Mouse (Mus musculus): ENCODE data around the gene Cgn. TPM values are rescaled to one million over a fixed set of nuclear protein-coding genes. Genes with fewer than 3 reads are reported as not detected.

Gene Cgn
- total and polyA plus RNA-seq, 2 experiments from 2014 or later = 0.04 to 0.51 TPM

DNA sequence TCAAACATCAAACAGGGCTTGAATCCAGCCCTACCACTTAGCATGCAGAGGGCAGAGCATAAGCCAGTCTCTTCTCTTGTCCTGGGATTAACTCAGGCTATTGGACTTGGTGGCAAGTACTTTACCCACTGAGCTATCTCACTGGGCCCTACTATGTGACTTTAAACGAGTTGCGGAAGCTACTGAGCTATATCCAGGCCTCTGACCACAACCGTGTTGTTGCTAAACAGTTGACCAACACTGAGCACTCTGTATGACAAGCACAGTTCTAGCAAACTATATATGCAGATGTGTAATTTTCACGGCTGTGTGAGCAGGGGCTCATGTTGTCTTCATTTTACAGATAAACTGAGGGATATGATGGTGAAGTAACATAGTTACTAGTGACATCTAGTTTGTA, 28.4 kb upstream of the Cgn start:
- Histone ChIP-seq H3K4me3 (ENCODE audit: low read depth, low read length) (no peak overlapping the region), H3K9ac (replicated peaks; ENCODE audit: low read depth, low read length) (no peak overlapping the region), H3K27ac (ENCODE audit: low read depth) (no peak overlapping the region), H3K4me1 (ENCODE audit: control insufficient read depth, insufficient read depth) (peaks cover under 1% of the 10 kb centered on the region; the same call in 1 of the 2 replicates), H3K9me3 (replicated peaks; ENCODE audit: control insufficient read depth, low read length) (no peaks in the 10 kb centered on the region), H3K36me3 (replicated peaks; ENCODE audit: control insufficient read depth, insufficient read depth, low read length) (no peaks in the 10 kb centered on the region), H3K27me3 (ENCODE audit: control insufficient read depth, insufficient read depth, low read length) (no peaks in the 10 kb centered on the region), H3K4me2 (ENCODE audit: low read depth, low read length) (no peak overlapping the region)
- DNase-seq (ENCODE audit: low spot score) (no peak), ATAC-seq (ENCODE audit: insufficient read depth, low read depth) (no peak)
- 76% methylated on average over 4 of the region's 4 CpGs for WGBS
- TF ChIP-seq EP300 (IDR thresholded peaks at IDR 0.05; ENCODE audit: low read depth) = no peak
- TF ChIP-seq CTCF (IDR thresholded peaks at IDR 0.05; ENCODE audit: low read depth) = no peak

DNA sequence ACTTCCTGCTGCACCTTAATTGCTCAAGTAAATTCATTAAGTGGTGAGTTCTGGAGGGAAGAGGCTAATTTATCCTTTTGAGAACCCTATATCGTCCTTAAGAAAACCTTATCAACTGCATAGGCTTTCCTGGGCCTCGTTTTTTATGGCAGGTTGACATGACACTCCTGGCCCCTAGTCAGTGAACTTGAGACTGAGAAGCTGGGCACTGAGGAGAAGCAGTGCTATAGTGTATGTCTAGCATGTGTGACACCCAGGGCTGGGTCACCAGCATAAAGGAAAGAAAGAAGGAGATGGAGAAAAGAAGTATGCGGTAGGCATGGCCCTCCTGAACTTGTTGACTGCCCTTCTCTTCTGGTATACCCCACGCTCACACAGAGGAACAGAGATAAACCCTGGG, 27.8 kb upstream of the Cgn start:
- Histone ChIP-seq H3K36me3 (replicated peaks; ENCODE audit: control insufficient read depth, insufficient read depth, low read length) (no peaks in the 10 kb centered on the region), H3K4me2 (ENCODE audit: low read depth, low read length) (no peak overlapping the region), H3K4me1 (ENCODE audit: control insufficient read depth, insufficient read depth) (no peaks in the 10 kb centered on the region), H3K9ac (replicated peaks; ENCODE audit: low read depth, low read length) (no peak overlapping the region), H3K27ac (ENCODE audit: low read depth) (no peak overlapping the region), H3K9me3 (replicated peaks; ENCODE audit: control insufficient read depth, low read length) (no peaks in the 10 kb centered on the region), H3K27me3 (ENCODE audit: control insufficient read depth, insufficient read depth, low read length) (no peaks in the 10 kb centered on the region), H3K4me3 (ENCODE audit: low read depth, low read length) (no peak overlapping the region)
- TF ChIP-seq EP300 (IDR thresholded peaks at IDR 0.05; ENCODE audit: low read depth) = no peak
- no peak for TF ChIP-seq CTCF (IDR thresholded peaks at IDR 0.05; ENCODE audit: low read depth)
- no peak for DNase-seq (ENCODE audit: low spot score)
- ATAC-seq (ENCODE audit: insufficient read depth, low read depth) = no peak
- 64% methylated on average over 4 of the region's 4 CpGs for WGBS

DNA sequence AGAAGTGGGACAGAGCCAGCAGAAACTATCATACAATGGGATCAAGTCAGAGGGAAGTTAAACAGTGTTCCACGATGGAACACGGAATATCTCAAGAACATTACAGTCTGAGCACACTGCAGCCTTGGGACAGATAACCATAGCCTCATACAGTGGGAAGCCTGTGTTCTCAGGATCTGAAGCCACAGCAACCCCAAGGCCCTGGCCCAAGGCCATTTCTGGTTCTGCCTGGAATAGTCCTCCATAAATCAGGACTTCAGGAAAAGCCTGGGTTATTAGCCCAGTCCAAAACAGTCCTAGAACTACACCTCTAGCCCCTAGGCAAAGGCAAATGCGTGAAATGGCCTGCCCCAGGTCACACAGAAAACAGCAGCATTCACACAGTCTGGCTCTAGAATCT, 27.4 kb upstream of the Cgn start:
- TF ChIP-seq EP300 (IDR thresholded peaks at IDR 0.05; ENCODE audit: low read depth) = no peak
- no peak for TF ChIP-seq CTCF (IDR thresholded peaks at IDR 0.05; ENCODE audit: low read depth)
- no peak overlapping the region for H3K4me3 ChIP-seq (ENCODE audit: low read depth, low read length)
- no peak for ATAC-seq (ENCODE audit: insufficient read depth, low read depth)
- no peak overlapping the region for H3K27ac ChIP-seq (ENCODE audit: low read depth)
- H3K27me3 ChIP-seq (ENCODE audit: control insufficient read depth, insufficient read depth, low read length) = no peaks in the 10 kb centered on the region
- no peak overlapping the region for H3K9ac ChIP-seq (replicated peaks; ENCODE audit: low read depth, low read length)
- 67% methylated on average over 3 of the region's 3 CpGs for WGBS
- H3K36me3 ChIP-seq (replicated peaks; ENCODE audit: control insufficient read depth, insufficient read depth, low read length) = no peaks in the 10 kb centered on the region
- no peaks in the 10 kb centered on the region for H3K9me3 ChIP-seq (replicated peaks; ENCODE audit: control insufficient read depth, low read length)
- H3K4me2 ChIP-seq (ENCODE audit: low read depth, low read length) = no peak overlapping the region
- peaks cover 3% of the 10 kb centered on the region; the same call in 1 of the 2 replicates for H3K4me1 ChIP-seq (ENCODE audit: control insufficient read depth, insufficient read depth)
- no peak for DNase-seq (ENCODE audit: low spot score)

DNA sequence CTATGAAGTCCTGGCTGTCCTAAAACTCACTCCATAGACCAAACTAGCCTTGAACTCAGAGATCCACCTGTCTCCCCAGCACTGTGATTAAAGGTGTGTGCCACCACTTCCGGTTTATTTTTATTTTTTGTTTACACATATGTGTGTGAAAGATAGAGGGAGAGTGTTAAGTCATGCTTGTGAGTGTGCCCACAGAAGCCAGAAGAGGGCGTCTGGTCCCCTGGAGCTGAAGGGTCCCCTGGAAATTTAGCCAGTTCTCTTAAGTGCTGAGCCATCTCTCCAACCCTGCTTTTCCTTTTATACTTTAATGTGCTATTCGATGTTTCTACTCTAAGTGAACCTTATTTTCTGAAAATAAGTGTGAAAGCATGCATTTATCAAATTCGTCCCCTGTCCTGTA, 25.3 kb upstream of the Cgn start:
- DNase-seq (ENCODE audit: low spot score) = peak; percentile 47
- WGBS = 12% methylated on average over 4 of the region's 4 CpGs
- Histone ChIP-seq H3K36me3 (replicated peaks; ENCODE audit: control insufficient read depth, insufficient read depth, low read length) (no peaks in the 10 kb centered on the region), H3K4me3 (ENCODE audit: low read depth, low read length) (no peak overlapping the region), H3K27ac (ENCODE audit: low read depth) (no peak overlapping the region), H3K27me3 (ENCODE audit: control insufficient read depth, insufficient read depth, low read length) (no peaks in the 10 kb centered on the region), H3K4me2 (ENCODE audit: low read depth, low read length) (peak overlapping the region; percentile 29), H3K9me3 (replicated peaks; ENCODE audit: control insufficient read depth, low read length) (no peaks in the 10 kb centered on the region), H3K4me1 (ENCODE audit: control insufficient read depth, insufficient read depth) (peaks cover 4% of the 10 kb centered on the region; the same call in 1 of the 2 replicates), H3K9ac (replicated peaks; ENCODE audit: low read depth, low read length) (no peak overlapping the region)
- TF ChIP-seq EP300 (IDR thresholded peaks at IDR 0.05; ENCODE audit: low read depth) (no peak), CTCF (IDR thresholded peaks at IDR 0.05; ENCODE audit: low read depth) (peak; percentile 56)
- ATAC-seq (ENCODE audit: insufficient read depth, low read depth) = peak; percentile 49; the same call in 1 of the 2 replicates

DNA sequence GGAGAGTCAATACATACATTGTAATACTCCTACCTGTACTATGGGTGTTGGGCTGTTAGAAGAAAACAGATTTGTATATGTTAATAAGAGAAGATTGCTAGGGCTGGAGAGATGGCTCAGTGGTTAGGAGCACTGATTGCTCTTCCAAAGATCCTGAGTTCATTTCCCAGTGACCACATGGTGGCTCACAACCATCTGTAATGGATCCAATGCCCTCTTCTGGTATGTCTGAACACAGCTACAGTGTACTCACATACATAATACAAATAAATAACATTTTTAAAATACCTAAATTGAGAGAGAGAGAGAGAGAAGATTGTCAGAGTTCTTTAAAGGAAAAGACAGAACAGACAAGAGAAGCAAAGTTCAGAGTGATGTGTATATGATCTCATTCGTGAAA, 22.0 kb upstream of the Cgn start:
- no peak for DNase-seq (ENCODE audit: low spot score)
- no peak overlapping the region for H3K4me3 ChIP-seq (ENCODE audit: low read depth, low read length)
- no peak overlapping the region for H3K4me2 ChIP-seq (ENCODE audit: low read depth, low read length)
- H3K9me3 ChIP-seq (replicated peaks; ENCODE audit: control insufficient read depth, low read length) = no peaks in the 10 kb centered on the region
- peaks cover 4% of the 10 kb centered on the region; the same call in 1 of the 2 replicates for H3K4me1 ChIP-seq (ENCODE audit: control insufficient read depth, insufficient read depth)
- no peak overlapping the region for H3K27ac ChIP-seq (ENCODE audit: low read depth)
- WGBS = 83% methylated on average over 1 of the region's 1 CpGs
- H3K9ac ChIP-seq (replicated peaks; ENCODE audit: low read depth, low read length) = no peak overlapping the region
- no peaks in the 10 kb centered on the region for H3K36me3 ChIP-seq (replicated peaks; ENCODE audit: control insufficient read depth, insufficient read depth, low read length)
- no peak for TF ChIP-seq CTCF (IDR thresholded peaks at IDR 0.05; ENCODE audit: low read depth)
- TF ChIP-seq EP300 (IDR thresholded peaks at IDR 0.05; ENCODE audit: low read depth) = no peak
- H3K27me3 ChIP-seq (ENCODE audit: control insufficient read depth, insufficient read depth, low read length) = no peaks in the 10 kb centered on the region
- ATAC-seq (ENCODE audit: insufficient read depth, low read depth) = no peak

DNA sequence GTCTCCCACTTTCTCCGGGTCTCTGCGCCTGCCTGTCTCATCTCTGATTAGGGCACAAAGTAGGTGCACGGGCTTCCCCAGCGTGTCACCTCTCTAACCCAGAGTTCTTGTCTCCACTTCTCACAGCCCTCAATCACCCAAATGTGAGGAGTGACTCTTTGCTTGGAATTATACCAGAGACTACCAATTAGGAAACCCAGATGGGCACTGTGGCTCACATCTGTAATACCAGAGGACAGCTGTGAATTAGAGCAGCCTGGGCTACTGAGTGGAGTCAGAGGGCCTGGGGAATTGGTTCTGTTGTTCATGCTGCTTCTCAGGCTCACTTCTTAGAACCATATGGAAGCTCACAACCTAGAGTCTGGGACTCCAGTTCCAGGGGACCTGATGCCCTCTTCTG, 18.7 kb upstream of the Cgn start:
- H3K27ac ChIP-seq (ENCODE audit: low read depth) = no peak overlapping the region
- no peaks in the 10 kb centered on the region for H3K9me3 ChIP-seq (replicated peaks; ENCODE audit: control insufficient read depth, low read length)
- no peak overlapping the region for H3K9ac ChIP-seq (replicated peaks; ENCODE audit: low read depth, low read length)
- peaks cover 4% of the 10 kb centered on the region; the same call in 1 of the 2 replicates for H3K4me1 ChIP-seq (ENCODE audit: control insufficient read depth, insufficient read depth)
- no peak overlapping the region for H3K4me2 ChIP-seq (ENCODE audit: low read depth, low read length)
- no peaks in the 10 kb centered on the region for H3K27me3 ChIP-seq (ENCODE audit: control insufficient read depth, insufficient read depth, low read length)
- no peak for ATAC-seq (ENCODE audit: insufficient read depth, low read depth)
- no peak overlapping the region for H3K4me3 ChIP-seq (ENCODE audit: low read depth, low read length)
- H3K36me3 ChIP-seq (replicated peaks; ENCODE audit: control insufficient read depth, insufficient read depth, low read length) = no peaks in the 10 kb centered on the region
- TF ChIP-seq EP300 (IDR thresholded peaks at IDR 0.05; ENCODE audit: low read depth) (no peak), CTCF (IDR thresholded peaks at IDR 0.05; ENCODE audit: low read depth) (no peak)
- 79% methylated on average over 4 of the region's 4 CpGs for WGBS
- DNase-seq (ENCODE audit: low spot score) = no peak
